Mouse (Mus musculus): ENCODE data around the gene Ndufs6. TPM values are rescaled to one million over a fixed set of nuclear protein-coding genes. Genes with fewer than 3 reads are reported as not detected.

Ndufs6 gene
- total RNA-seq (2021): 100 to 1,000 TPM; 240 to 275 TPM
- long read RNA-seq, experiment 1, transcript Ndufs6-202 (4 exons, 534 nt): minor isoform, 14 of 193 reads
- long read RNA-seq, experiment 1, transcript Ndufs6-201 (4 exons, 568 nt): major isoform, 159 of 193 reads
- long read RNA-seq, experiment 1, partial matches to known transcripts: 17 of 193 reads
- long read RNA-seq, experiment 1, other reads (novel, unspliced or antisense): 3 of 193 reads
- long read RNA-seq, experiment 2, transcript Ndufs6-202 (4 exons, 534 nt): minor isoform, 16 of 145 reads
- long read RNA-seq, experiment 2, transcript Ndufs6-201 (4 exons, 568 nt): major isoform, 123 of 145 reads
- long read RNA-seq, experiment 2, partial matches to known transcripts: 5 of 145 reads
- long read RNA-seq, experiment 2, other reads (novel, unspliced or antisense): 1 of 145 reads

- DNase-seq: peak; percentile 94 to 95
Measured at GRCm38 (mm10) chr13:73327827-73328698, at the start of gene Ndufs6, which contains the start of gene Mrpl36. Gene Ndufs6 (minus strand): TSS chr13:73328542. Gene Mrpl36 (plus strand): TSS chr13:73328513.

- DNase-seq: no peak
Measured at GRCm38 (mm10) chr13:73377637-73378036, 49.3 kb upstream of the Ndufs6 start.

- no peak for DNase-seq
Measured at GRCm38 (mm10) chr13:73374612-73375011, 46.3 kb upstream of the Ndufs6 start.

GRCm38 (mm10) chr13:73373367-73373766, 45.0 kb upstream of the Ndufs6 start:
- no peak for DNase-seq

GRCm38 (mm10) chr13:73357106-73357505, 28.8 kb upstream of the Ndufs6 start:
- no peak for DNase-seq

- DNase-seq: no peak
Measured at GRCm38 (mm10) chr13:73352491-73352890, 24.1 kb upstream of the Ndufs6 start.

GRCm38 (mm10) chr13:73351910-73352309, 23.6 kb upstream of the Ndufs6 start:
- DNase-seq: no peak

- no peak for DNase-seq
Measured at GRCm38 (mm10) chr13:73350741-73351140, 22.4 kb upstream of the Ndufs6 start.

GRCm38 (mm10) chr13:73347922-73348650, 19.7 kb upstream of the Ndufs6 start:
- DNase-seq: no peak

- DNase-seq: no peak
Measured at GRCm38 (mm10) chr13:73347171-73347570, 18.8 kb upstream of the Ndufs6 start.

- DNase-seq: no peak
Measured at GRCm38 (mm10) chr13:73346743-73347142, 18.4 kb upstream of the Ndufs6 start.

GRCm38 (mm10) chr13:73346131-73346530, 17.8 kb upstream of the Ndufs6 start:
- no peak for DNase-seq

GRCm38 (mm10) chr13:73345102-73345890, 17.0 kb upstream of the Ndufs6 start:
- DNase-seq: peak in 1 of 2 experiments; percentile 5

GRCm38 (mm10) chr13:73336753-73337152, 8.4 kb upstream of the Ndufs6 start:
- no peak for DNase-seq

GRCm38 (mm10) chr13:73331736-73332135, 3.4 kb upstream of the Ndufs6 start:
- no peak for DNase-seq

GRCm38 (mm10) chr13:73330844-73331501, 2.6 kb upstream of the Ndufs6 start:
- peak; percentile 90 to 92 for DNase-seq

GRCm38 (mm10) chr13:73323406-73323805, 4.9 kb downstream of the Ndufs6 start:
- DNase-seq: peak in 1 of 2 experiments; percentile 28

- DNase-seq: no peak
Measured at GRCm38 (mm10) chr13:73322626-73323025, 5.7 kb downstream of the Ndufs6 start.

GRCm38 (mm10) chr13:73320048-73320447, 8.3 kb downstream of the Ndufs6 start:
- no peak for DNase-seq

GRCm38 (mm10) chr13:73310183-73310929, 18.0 kb downstream of the Ndufs6 start:
- DNase-seq: peak; percentile 54 to 72

Data from adrenal gland, postnatal 36 days (tissue).